Mouse (Mus musculus) kidney, adult 2 months (tissue): ENCODE measurements around the gene Ormdl2.

ENCODE experiments used
- CTCF ChIP-seq: fragments of 200-500 bp; conservative IDR thresholded peaks from 2 replicates; pipeline ENCODE4 v1.5.1; 2011; ENCODE audit warnings: low read depth, mild to moderate bottlenecking, control low read depth, low read length, moderate library complexity, mixed read lengths; ENCODE audit not compliant: insufficient read depth, insufficient read length
- POLR2A ChIP-seq: fragments of 200-500 bp; IDR thresholded peaks from one replicate; pipeline ENCODE4 v1.6.1; 2011; ENCODE audit warnings: low read depth, low read length, control low read depth

- TF ChIP-seq CTCF = no peak
- no peak for TF ChIP-seq POLR2A
Measured at GRCm38 (mm10) chr10:128839434-128839833, 18.0 kb upstream of the Ormdl2 start.
